Mouse (Mus musculus) hindbrain, embryonic 14.5 days (tissue): ENCODE measurements around the gene Prr15l. TPM values are rescaled to one million over a fixed set of nuclear protein-coding genes. Genes with fewer than 3 reads are reported as not detected.

Experiments
- ATAC-seq: fragments of 200-750 bp; cut with Nextera tagmentation; 2 replicates; pipeline ENCODE4 v1.8.0; 2017; ENCODE audit warnings: moderate number of reproducible peaks, mild to moderate bottlenecking, moderate TSS enrichment, moderate library complexity; ENCODE audit not compliant: low FRiP score
- DNase-seq: peaks from one replicate; pipeline ENCODE4 v3.0.0-alpha.2; 2015; ENCODE audit warnings: low spot score
- H3K27ac ChIP-seq: fragments of 300-500 bp; sonication (generic); 2 replicates; pipeline ENCODE4 v1.5.1; 2014; ENCODE audit warnings: mild to moderate bottlenecking, moderate library complexity
- H3K27me3 ChIP-seq: fragments of 300-500 bp; sonication (generic); 2 replicates; pipeline ENCODE4 v1.6.1; 2014; ENCODE audit warnings: mild to moderate bottlenecking, low read length, mixed read lengths; ENCODE audit not compliant: control insufficient read depth, insufficient read depth
- H3K36me3 ChIP-seq: fragments of 300-500 bp; sonication (generic); replicated peaks from 2 replicates; pipeline ENCODE4 v1.6.1; 2014; ENCODE audit not compliant: control insufficient read depth, insufficient read depth
- H3K4me1 ChIP-seq: fragments of 300-500 bp; sonication (generic); replicated peaks from 2 replicates; pipeline ENCODE4 v1.6.1; 2014; ENCODE audit warnings: antibody characterized with exemption, low read length, mixed read lengths; ENCODE audit not compliant: control insufficient read depth, insufficient read depth
- H3K4me2 ChIP-seq: fragments of 300-500 bp; sonication (generic); replicated peaks from 2 replicates; pipeline ENCODE4 v1.6.1; 2014; ENCODE audit warnings: mild to moderate bottlenecking, moderate library complexity
- H3K4me3 ChIP-seq: fragments of 300-500 bp; sonication (generic); replicated peaks from 2 replicates; pipeline ENCODE4 v1.5.1; 2014; ENCODE audit warnings: mild to moderate bottlenecking, low read length
- H3K9ac ChIP-seq: fragments of 300-500 bp; sonication (generic); 2 replicates; pipeline ENCODE4 v1.6.1; 2014
- H3K9me3 ChIP-seq: fragments of 300-500 bp; sonication (generic); 2 replicates; pipeline ENCODE4 v1.6.1; 2016; ENCODE audit warnings: low read length; ENCODE audit not compliant: control insufficient read depth
- WGBS: fragments of 180-500 bp; shearing (Covaris S2); extraction: QIAGEN DNeasy Blood & Tissue Kit; methylation state at CpG from one replicate; pipeline ENCODE4 v1.1.7; 2014; 5-methylcytosine and 5-hydroxymethylcytosine counted together
- polyA plus RNA-seq: library from polyadenylated mRNA; unstranded; fragments of >200 nt; fragmentation: Nextera tagmentation; extraction: Ambion mirVana; gene quantifications from 2 replicates; pipeline ENCODE4 v1.2.1, GENCODE M21; 2014

Prr15l gene
- polyA plus RNA-seq, 1 experiment from 2014 or later: 0.16 TPM

DNA sequence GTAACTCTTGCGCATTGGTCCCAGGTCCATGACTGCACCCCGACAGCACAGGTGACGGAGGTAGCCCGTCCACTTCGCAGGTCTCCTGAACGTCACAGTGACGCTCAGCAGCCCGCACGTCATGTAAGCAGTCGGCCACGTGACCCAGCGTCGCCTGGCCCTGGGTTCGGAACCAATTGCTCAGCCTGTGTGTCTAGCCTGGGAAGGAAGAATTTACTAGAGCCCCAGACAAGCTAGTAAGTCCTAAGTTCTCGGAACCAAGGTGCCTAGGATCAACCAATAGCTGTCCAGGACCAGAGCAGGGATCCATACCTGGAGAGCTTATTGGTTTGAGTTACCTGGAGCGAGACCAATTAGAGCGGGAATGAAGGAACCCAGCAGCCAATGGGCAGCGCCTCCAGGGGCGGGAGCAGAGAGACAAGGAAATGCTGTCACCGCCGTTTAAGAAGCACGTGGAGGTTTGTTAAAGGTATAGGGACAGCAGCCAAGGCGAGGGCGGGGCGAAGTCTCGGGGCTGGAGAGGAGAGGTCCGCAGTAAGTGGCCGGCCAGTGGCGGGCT, 15.9 kb downstream of the Prr15l start, which contains the start of gene Pnpo:
Gene Pnpo (minus strand): TSS at position 241 of the 559 bp plus-strand sequence.
- H3K27me3 ChIP-seq: no peaks in the 10 kb centered on the region
- H3K4me3 ChIP-seq: peak within 1 kb of the TSS; percentile 38
- peak within 1 kb of the TSS; percentile 65 for H3K4me2 ChIP-seq
- H3K27ac ChIP-seq: peak within 1 kb of the TSS; percentile 15; the same call in 1 of the 2 replicates
- DNase-seq: peak; percentile 94
- peak; percentile 96 for ATAC-seq
- H3K4me1 ChIP-seq: peaks cover 14% of the 10 kb centered on the region; the same call in 1 of the 2 replicates
- H3K9ac ChIP-seq: peak within 1 kb of the TSS; percentile 62
- H3K9me3 ChIP-seq: no peaks in the 10 kb centered on the region
- WGBS: 1% methylated on average over 29 of the region's 29 CpGs
- no peaks in the 10 kb centered on the region; the same call in 1 of the 2 replicates for H3K36me3 ChIP-seq

DNA sequence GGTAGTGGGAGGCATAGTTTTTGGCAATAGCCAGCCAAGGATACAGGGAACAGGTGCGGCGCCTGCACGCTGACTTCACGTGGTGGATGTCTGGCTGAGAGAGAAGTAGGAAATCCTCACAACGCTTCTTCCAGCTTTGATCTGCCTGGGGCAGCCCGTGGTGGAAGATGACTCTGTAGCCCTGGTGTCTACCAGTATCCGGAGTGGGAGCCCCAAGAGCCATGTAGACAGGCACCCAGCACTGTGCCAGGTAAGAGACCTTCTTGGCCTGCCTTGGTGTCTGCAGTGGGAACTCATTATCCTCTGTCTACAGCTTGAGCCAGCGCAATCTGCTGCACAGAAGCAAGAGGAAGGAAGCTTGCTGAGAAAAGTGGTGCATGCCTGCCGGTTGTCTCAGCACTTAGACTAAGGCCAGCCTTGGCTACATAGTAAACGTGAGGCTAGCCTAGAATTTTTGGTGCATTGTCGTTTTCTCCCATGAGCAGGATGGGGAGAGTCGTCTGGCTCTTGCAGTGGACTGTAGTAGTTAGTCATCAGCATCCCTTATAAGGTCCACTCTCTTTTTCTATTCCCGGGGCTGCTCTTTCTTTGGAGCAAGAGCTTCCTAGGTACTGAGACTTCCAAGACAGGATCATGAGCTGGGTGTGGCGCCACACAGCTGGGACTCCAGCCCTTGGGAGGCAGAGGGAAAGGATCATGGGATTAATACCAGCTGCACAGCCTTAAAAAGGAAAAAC, 17.1 kb downstream of the Prr15l start:
- 86% methylated on average over 14 of the region's 14 CpGs for WGBS
- no peak for ATAC-seq
- H3K4me2 ChIP-seq: peak overlapping the region; percentile 65
- no peaks in the 10 kb centered on the region for H3K9me3 ChIP-seq
- peaks cover 14% of the 10 kb centered on the region; the same call in 1 of the 2 replicates for H3K4me1 ChIP-seq
- H3K36me3 ChIP-seq: peaks cover 6% of the 10 kb centered on the region
- no peak for DNase-seq
- H3K4me3 ChIP-seq: peak overlapping the region; percentile 38
- no peaks in the 10 kb centered on the region for H3K27me3 ChIP-seq
- peak overlapping the region; percentile 62 for H3K9ac ChIP-seq
- no peak overlapping the region for H3K27ac ChIP-seq

- Histone ChIP-seq H3K4me3 (no peak overlapping the region), H3K4me1 (peaks cover 14% of the 10 kb centered on the region; the same call in 1 of the 2 replicates), H3K27me3 (no peaks in the 10 kb centered on the region), H3K9ac (no peak overlapping the region), H3K9me3 (no peaks in the 10 kb centered on the region), H3K36me3 (peaks cover 19% of the 10 kb centered on the region), H3K4me2 (no peak overlapping the region), H3K27ac (peak overlapping the region; percentile 46; the same call in 1 of the 2 replicates)
- DNase-seq (no peak), ATAC-seq (no peak)
- WGBS: 75% methylated on average over 9 of the region's 9 CpGs
These were observed 18.6 kb downstream of the Prr15l start for GRCm38 (mm10) chr11:96946498-96946897.

- Histone ChIP-seq H3K36me3 (peaks cover 33% of the 10 kb centered on the region), H3K4me3 (no peak overlapping the region), H3K9ac (no peak overlapping the region), H3K4me2 (no peak overlapping the region), H3K4me1 (peaks cover 14% of the 10 kb centered on the region; the same call in 1 of the 2 replicates), H3K9me3 (no peaks in the 10 kb centered on the region), H3K27me3 (no peaks in the 10 kb centered on the region), H3K27ac (no peak overlapping the region)
- no peak for DNase-seq
- 92% methylated on average over 4 of the region's 4 CpGs for WGBS
- no peak for ATAC-seq
These were observed 19.9 kb downstream of the Prr15l start for GRCm38 (mm10) chr11:96947849-96948248.

DNA sequence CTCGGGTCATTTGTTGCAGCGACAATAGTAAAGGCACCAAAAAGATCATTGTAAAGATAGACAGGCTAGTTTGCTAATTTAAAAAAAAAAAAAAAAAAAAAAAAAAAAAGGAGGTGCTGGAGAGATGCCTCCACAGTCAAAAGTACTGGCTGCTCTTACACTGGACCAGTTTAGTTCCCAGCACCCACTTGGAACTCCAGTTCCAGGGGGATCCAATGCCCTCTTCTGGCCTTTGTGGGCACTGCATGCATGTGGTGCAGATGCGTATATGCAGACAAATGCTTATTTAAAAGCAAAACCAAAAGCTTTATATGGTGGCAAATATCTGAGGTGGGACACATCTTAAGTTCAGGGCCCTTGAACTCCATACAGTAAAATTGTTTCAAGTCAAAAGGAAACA, 22.9 kb downstream of the Prr15l start:
- Histone ChIP-seq H3K4me3 (no peak overlapping the region), H3K9me3 (no peaks in the 10 kb centered on the region), H3K9ac (no peak overlapping the region), H3K4me2 (no peak overlapping the region), H3K36me3 (peaks cover 60% of the 10 kb centered on the region), H3K27ac (no peak overlapping the region), H3K27me3 (no peaks in the 10 kb centered on the region), H3K4me1 (no peaks in the 10 kb centered on the region)
- DNase-seq: no peak
- no peak for ATAC-seq
- WGBS: over 99% methylated on average over 3 of the region's 3 CpGs

GRCm38 (mm10) chr11:96952426-96952825, 24.5 kb downstream of the Prr15l start:
- no peak overlapping the region for H3K27ac ChIP-seq
- H3K4me2 ChIP-seq: no peak overlapping the region
- no peaks in the 10 kb centered on the region for H3K4me1 ChIP-seq
- H3K4me3 ChIP-seq: no peak overlapping the region
- peaks cover 77% of the 10 kb centered on the region for H3K36me3 ChIP-seq
- 84% methylated on average over 10 of the region's 10 CpGs for WGBS
- H3K27me3 ChIP-seq: no peaks in the 10 kb centered on the region
- no peak for DNase-seq
- no peaks in the 10 kb centered on the region for H3K9me3 ChIP-seq
- H3K9ac ChIP-seq: no peak overlapping the region
- no peak for ATAC-seq

GRCm38 (mm10) chr11:96952896-96953295, 25.0 kb downstream of the Prr15l start:
- Histone ChIP-seq H3K4me2 (no peak overlapping the region), H3K27me3 (no peaks in the 10 kb centered on the region), H3K9me3 (no peaks in the 10 kb centered on the region), H3K9ac (no peak overlapping the region), H3K4me3 (no peak overlapping the region), H3K4me1 (no peaks in the 10 kb centered on the region), H3K27ac (no peak overlapping the region), H3K36me3 (peaks cover 79% of the 10 kb centered on the region)
- 88% methylated on average over 6 of the region's 6 CpGs for WGBS
- ATAC-seq: no peak
- no peak for DNase-seq

GRCm38 (mm10) chr11:96955094-96955493, 27.2 kb downstream of the Prr15l start:
- no peak for DNase-seq

GRCm38 (mm10) chr11:96956009-96956724, 28.3 kb downstream of the Prr15l start:
- H3K27me3 ChIP-seq: no peaks in the 10 kb centered on the region
- H3K4me3 ChIP-seq: no peak overlapping the region
- H3K9me3 ChIP-seq: no peaks in the 10 kb centered on the region
- H3K4me2 ChIP-seq: no peak overlapping the region
- WGBS: 64% methylated on average over 20 of the region's 20 CpGs
- DNase-seq: no peak
- H3K4me1 ChIP-seq: no peaks in the 10 kb centered on the region
- H3K36me3 ChIP-seq: peaks cover 92% of the 10 kb centered on the region
- ATAC-seq: no peak
- H3K27ac ChIP-seq: no peak overlapping the region
- H3K9ac ChIP-seq: no peak overlapping the region

More at GRCm38 (mm10) chr11:96955094-96955493, 27.2 kb downstream of the Prr15l start:
- Histone ChIP-seq H3K36me3 (peaks cover 92% of the 10 kb centered on the region), H3K4me2 (no peak overlapping the region), H3K4me1 (no peaks in the 10 kb centered on the region), H3K4me3 (no peak overlapping the region), H3K9ac (no peak overlapping the region), H3K27ac (no peak overlapping the region), H3K9me3 (no peaks in the 10 kb centered on the region), H3K27me3 (no peaks in the 10 kb centered on the region)
- WGBS: 94% methylated on average over 4 of the region's 4 CpGs
- ATAC-seq: no peak
